Mouse (Mus musculus): ENCODE measurements at regions not wholly inside any gene's neighbourhood (a gene's known extent, or its start where the extent isn't known, plus 50 kb on each side); places are given as distances from the start of the nearest gene placed in this dataset.

DNA sequence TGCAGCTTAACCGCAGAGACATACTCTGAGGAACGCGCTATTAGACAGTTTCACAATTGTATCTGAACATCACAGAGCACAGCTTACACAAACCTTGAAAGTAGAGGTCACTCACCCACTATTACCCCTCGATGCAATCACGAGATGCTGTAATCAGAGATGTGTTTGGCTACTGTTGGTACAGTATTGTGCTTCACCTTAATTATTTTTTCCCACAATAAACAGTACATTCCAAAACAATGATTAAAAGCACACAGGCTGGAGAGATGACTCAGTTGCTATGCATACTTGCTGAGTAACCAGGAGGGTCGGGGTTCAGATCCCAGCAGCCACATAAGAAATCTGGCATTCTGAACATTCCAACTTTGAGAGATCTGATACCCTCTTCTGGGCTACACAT is 71.8 kb upstream of the Ralgps2 start:
- DNase-seq (ENCODE audit: low spot score) (no peak), ATAC-seq (ENCODE audit: low FRiP score, low TSS enrichment) (peak; percentile 17; the same call in 1 of the 2 replicates)
- whole genome bisulfite sequencing, result 78% methylated on average over 6 of the region's 6 CpGs
- Histone ChIP-seq H3K27me3 (ENCODE audit: control insufficient read depth, insufficient read depth, low read length) (no peaks in the 10 kb centered on the region), H3K4me2 (replicated peaks; ENCODE audit: low read depth) (no peak overlapping the region), H3K36me3 (ENCODE audit: control insufficient read depth, insufficient read depth, low read length) (no peaks in the 10 kb centered on the region), H3K4me1 (replicated peaks; ENCODE audit: control insufficient read depth, insufficient read depth) (no peaks in the 10 kb centered on the region), H3K9me3 (ENCODE audit: control insufficient read depth, low read length) (no peaks in the 10 kb centered on the region), H3K9ac (ENCODE audit: low read length) (no peak overlapping the region), H3K27ac (replicated peaks) (no peak overlapping the region), H3K4me3 (ENCODE audit: low read depth, low read length) (no peak overlapping the region)
- no peak for TF ChIP-seq EP300 (optimal IDR thresholded peaks at IDR 0.05)
- no peak for TF ChIP-seq CTCF (IDR thresholded peaks at IDR 0.05; ENCODE audit: low read depth)

DNA sequence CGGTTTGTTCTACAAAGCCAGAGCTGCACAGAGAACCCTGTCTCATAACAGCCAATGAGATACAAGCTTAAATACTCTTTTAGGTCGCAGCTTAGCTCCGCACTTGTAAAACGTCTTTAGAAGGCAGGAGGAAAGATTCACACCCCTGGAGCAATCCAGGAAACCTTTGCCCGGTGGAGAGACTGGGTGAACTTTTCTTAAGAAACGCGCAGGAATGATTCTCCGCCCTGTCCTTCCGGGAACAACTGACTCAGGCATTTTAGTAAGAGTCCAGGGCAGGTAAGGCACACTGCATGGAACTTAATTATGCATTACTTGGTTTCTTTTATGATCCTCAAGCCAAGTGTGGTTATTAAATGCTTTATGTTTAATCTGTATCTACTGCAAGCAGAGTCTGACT is 70.0 kb upstream of the Ralgps2 start:
- Histone ChIP-seq H3K27ac (replicated peaks) (no peak overlapping the region), H3K4me2 (replicated peaks; ENCODE audit: low read depth) (no peak overlapping the region), H3K9me3 (ENCODE audit: control insufficient read depth, low read length) (no peaks in the 10 kb centered on the region), H3K4me1 (replicated peaks; ENCODE audit: control insufficient read depth, insufficient read depth) (no peaks in the 10 kb centered on the region), H3K4me3 (ENCODE audit: low read depth, low read length) (no peak overlapping the region), H3K9ac (ENCODE audit: low read length) (no peak overlapping the region), H3K27me3 (ENCODE audit: control insufficient read depth, insufficient read depth, low read length) (no peaks in the 10 kb centered on the region), H3K36me3 (ENCODE audit: control insufficient read depth, insufficient read depth, low read length) (no peaks in the 10 kb centered on the region)
- ATAC-seq (ENCODE audit: low FRiP score, low TSS enrichment) (peak; percentile 64), DNase-seq (ENCODE audit: low spot score) (peak; percentile 39)
- TF ChIP-seq EP300 (optimal IDR thresholded peaks at IDR 0.05), result no peak
- TF ChIP-seq CTCF (IDR thresholded peaks at IDR 0.05; ENCODE audit: low read depth), result no peak
- 53% methylated on average over 9 of the region's 9 CpGs for WGBS

GRCm38 (mm10) chr1:157007891-157008730 is 68.7 kb upstream of the Ralgps2 start:
- DNase-seq (ENCODE audit: low spot score) (no peak), ATAC-seq (ENCODE audit: low FRiP score, low TSS enrichment) (no peak)
- TF ChIP-seq CTCF (IDR thresholded peaks at IDR 0.05; ENCODE audit: low read depth) (no peak), EP300 (optimal IDR thresholded peaks at IDR 0.05) (no peak)
- no peaks in the 10 kb centered on the region for H3K9me3 ChIP-seq (ENCODE audit: control insufficient read depth, low read length)
- 64% methylated on average over 4 of the region's 4 CpGs for WGBS
- no peak overlapping the region for H3K9ac ChIP-seq (ENCODE audit: low read length)
- H3K27ac ChIP-seq (replicated peaks), result peak overlapping the region; percentile 31; the same call in 1 of the 2 replicates
- H3K4me3 ChIP-seq (ENCODE audit: low read depth, low read length), result no peak overlapping the region
- no peaks in the 10 kb centered on the region for H3K4me1 ChIP-seq (replicated peaks; ENCODE audit: control insufficient read depth, insufficient read depth)
- H3K4me2 ChIP-seq (replicated peaks; ENCODE audit: low read depth), result no peak overlapping the region
- no peaks in the 10 kb centered on the region for H3K36me3 ChIP-seq (ENCODE audit: control insufficient read depth, insufficient read depth, low read length)
- H3K27me3 ChIP-seq (ENCODE audit: control insufficient read depth, insufficient read depth, low read length), result no peaks in the 10 kb centered on the region

GRCm38 (mm10) chr1:157004312-157005074 is 65.1 kb upstream of the Ralgps2 start:
- no peak overlapping the region for H3K9ac ChIP-seq (ENCODE audit: low read length)
- TF ChIP-seq CTCF (IDR thresholded peaks at IDR 0.05; ENCODE audit: low read depth), result no peak
- no peak for TF ChIP-seq EP300 (optimal IDR thresholded peaks at IDR 0.05)
- H3K4me3 ChIP-seq (ENCODE audit: low read depth, low read length), result no peak overlapping the region
- 81% methylated on average over 16 of the region's 16 CpGs for WGBS
- no peaks in the 10 kb centered on the region for H3K27me3 ChIP-seq (ENCODE audit: control insufficient read depth, insufficient read depth, low read length)
- H3K36me3 ChIP-seq (ENCODE audit: control insufficient read depth, insufficient read depth, low read length), result no peaks in the 10 kb centered on the region
- DNase-seq (ENCODE audit: low spot score) (no peak), ATAC-seq (ENCODE audit: low FRiP score, low TSS enrichment) (no peak)
- no peak overlapping the region for H3K4me2 ChIP-seq (replicated peaks; ENCODE audit: low read depth)
- H3K4me1 ChIP-seq (replicated peaks; ENCODE audit: control insufficient read depth, insufficient read depth), result no peaks in the 10 kb centered on the region
- no peaks in the 10 kb centered on the region for H3K9me3 ChIP-seq (ENCODE audit: control insufficient read depth, low read length)
- no peak overlapping the region for H3K27ac ChIP-seq (replicated peaks)

DNA sequence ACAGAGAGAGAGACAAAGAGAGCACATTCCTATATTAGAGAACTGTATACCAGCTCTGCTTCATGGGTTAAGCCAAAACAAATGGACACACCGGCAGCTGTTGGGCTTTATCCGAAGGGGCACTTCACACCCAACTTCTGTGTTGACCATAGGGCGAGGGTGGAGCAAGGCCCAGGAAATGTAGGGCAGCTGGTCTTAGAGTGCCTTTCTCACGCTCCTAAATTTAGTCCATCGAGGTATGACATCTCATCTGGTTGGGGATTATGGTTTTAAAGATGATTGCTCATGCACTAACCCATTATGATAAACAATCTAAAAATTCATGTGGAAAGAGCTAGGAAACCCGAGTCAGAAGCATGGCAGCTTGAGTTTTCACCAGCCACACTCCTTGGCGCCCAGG is 63.6 kb upstream of the Ralgps2 start:
- Histone ChIP-seq H3K4me3 (ENCODE audit: low read depth, low read length) (no peak overlapping the region), H3K9ac (ENCODE audit: low read length) (no peak overlapping the region), H3K4me2 (replicated peaks; ENCODE audit: low read depth) (no peak overlapping the region), H3K9me3 (ENCODE audit: control insufficient read depth, low read length) (no peaks in the 10 kb centered on the region), H3K36me3 (ENCODE audit: control insufficient read depth, insufficient read depth, low read length) (no peaks in the 10 kb centered on the region), H3K27ac (replicated peaks) (no peak overlapping the region), H3K27me3 (ENCODE audit: control insufficient read depth, insufficient read depth, low read length) (no peaks in the 10 kb centered on the region), H3K4me1 (replicated peaks; ENCODE audit: control insufficient read depth, insufficient read depth) (no peaks in the 10 kb centered on the region)
- TF ChIP-seq EP300 (optimal IDR thresholded peaks at IDR 0.05) (no peak), CTCF (IDR thresholded peaks at IDR 0.05; ENCODE audit: low read depth) (no peak)
- 71% methylated on average over 7 of the region's 7 CpGs for WGBS
- ATAC-seq (ENCODE audit: low FRiP score, low TSS enrichment) (no peak), DNase-seq (ENCODE audit: low spot score) (no peak)

DNA sequence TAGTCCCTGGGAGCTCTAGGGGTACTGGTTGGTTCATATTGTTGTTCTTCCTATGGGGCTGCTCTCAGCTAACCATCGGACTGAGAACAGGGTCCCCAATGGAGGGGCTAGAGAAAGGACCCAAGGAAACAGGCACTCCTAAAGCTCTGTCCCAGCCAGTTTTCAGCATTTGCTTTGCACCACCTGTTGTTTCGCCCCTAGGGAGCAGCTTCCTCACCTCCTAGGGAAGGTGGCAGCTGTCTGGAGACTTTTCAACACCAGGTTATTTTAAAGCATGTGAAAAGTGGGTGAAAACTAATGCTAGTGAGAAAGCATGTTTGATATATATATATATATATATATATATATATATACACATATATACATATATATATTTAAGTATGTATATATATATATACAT is 62.8 kb upstream of the Ralgps2 start:
- no peak overlapping the region for H3K27ac ChIP-seq (replicated peaks)
- no peak overlapping the region for H3K9ac ChIP-seq (ENCODE audit: low read length)
- no peaks in the 10 kb centered on the region for H3K36me3 ChIP-seq (ENCODE audit: control insufficient read depth, insufficient read depth, low read length)
- no peak overlapping the region for H3K4me3 ChIP-seq (ENCODE audit: low read depth, low read length)
- DNase-seq (ENCODE audit: low spot score), result no peak
- H3K4me2 ChIP-seq (replicated peaks; ENCODE audit: low read depth), result no peak overlapping the region
- no peak for ATAC-seq (ENCODE audit: low FRiP score, low TSS enrichment)
- no peaks in the 10 kb centered on the region for H3K4me1 ChIP-seq (replicated peaks; ENCODE audit: control insufficient read depth, insufficient read depth)
- H3K9me3 ChIP-seq (ENCODE audit: control insufficient read depth, low read length), result no peaks in the 10 kb centered on the region
- WGBS, result 85% methylated on average over 2 of the region's 2 CpGs
- TF ChIP-seq CTCF (IDR thresholded peaks at IDR 0.05; ENCODE audit: low read depth) (no peak), EP300 (optimal IDR thresholded peaks at IDR 0.05) (no peak)
- no peaks in the 10 kb centered on the region for H3K27me3 ChIP-seq (ENCODE audit: control insufficient read depth, insufficient read depth, low read length)

Measured in stomach, postnatal 0 days (tissue).